Mouse (Mus musculus): Measurements from ENCODE around the gene Plvap.
A peak's percentile ranks its signal among the peaks of the same experiment; 100 is the strongest.
"Not testable (repeated sequence)": the region's sequence is repeated elsewhere in the genome, so short reads cannot be mapped to it uniquely, and the experiment has no call there.

Gene Plvap

GRCm38 (mm10) chr8:71511644-71512043 is at the start of gene Plvap:
TSS of gene Plvap (minus strand) at chr8:71511752.
- DNase-seq (ENCODE audit: low read depth, low spot score) = no peak

GRCm38 (mm10) chr8:71560765-71561164 is 49.2 kb upstream of the Plvap start:
- no peak for DNase-seq (ENCODE audit: low read depth, low spot score)

GRCm38 (mm10) chr8:71560071-71560470 is 48.5 kb upstream of the Plvap start:
- DNase-seq (ENCODE audit: low read depth, low spot score) = no peak

- DNase-seq (ENCODE audit: low read depth, low spot score) = peak; percentile 56
These were observed 47.6 kb upstream of the Plvap start for GRCm38 (mm10) chr8:71558958-71559690.

- DNase-seq (ENCODE audit: low read depth, low spot score) = no peak
These were observed 46.8 kb upstream of the Plvap start, which contains the start of gene Tmem221 for GRCm38 (mm10) chr8:71558071-71558957. TSS of gene Tmem221 (minus strand) at chr8:71558871.

GRCm38 (mm10) chr8:71554644-71555043 is 43.1 kb upstream of the Plvap start:
- no peak for DNase-seq (ENCODE audit: low read depth, low spot score)

- DNase-seq (ENCODE audit: low read depth, low spot score) = no peak
These were observed 42.4 kb upstream of the Plvap start for GRCm38 (mm10) chr8:71554001-71554400.

- DNase-seq (ENCODE audit: low read depth, low spot score) = no peak
These were observed 41.2 kb upstream of the Plvap start for GRCm38 (mm10) chr8:71552770-71553169.

- no peak for DNase-seq (ENCODE audit: low read depth, low spot score)
These were observed 39.2 kb upstream of the Plvap start for GRCm38 (mm10) chr8:71550754-71551153.

- DNase-seq (ENCODE audit: low read depth, low spot score) = no peak
These were observed 36.0 kb upstream of the Plvap start for GRCm38 (mm10) chr8:71547590-71547989.

GRCm38 (mm10) chr8:71545053-71545452 is 33.5 kb upstream of the Plvap start:
- DNase-seq (ENCODE audit: low read depth, low spot score) = no peak

- DNase-seq (ENCODE audit: low read depth, low spot score) = no peak
These were observed 32.2 kb upstream of the Plvap start for GRCm38 (mm10) chr8:71543755-71544154.

- DNase-seq (ENCODE audit: low read depth, low spot score) = peak; percentile 100
These were observed 31.2 kb upstream of the Plvap start, which contains the start of gene Mvb12a for GRCm38 (mm10) chr8:71542632-71543343. TSS of gene Mvb12a (plus strand) at chr8:71542922.

GRCm38 (mm10) chr8:71537028-71537867 is 25.7 kb upstream of the Plvap start, which contains the start of gene Bst2:
TSS of gene Bst2 (minus strand) at chr8:71537456.
- peak; percentile 77 for DNase-seq (ENCODE audit: low read depth, low spot score)

GRCm38 (mm10) chr8:71535663-71536062 is 24.1 kb upstream of the Plvap start:
- no peak for DNase-seq (ENCODE audit: low read depth, low spot score)

- DNase-seq (ENCODE audit: low read depth, low spot score) = no peak
These were observed 22.8 kb upstream of the Plvap start for GRCm38 (mm10) chr8:71534263-71534810.

GRCm38 (mm10) chr8:71530735-71531467 is 19.3 kb upstream of the Plvap start:
- DNase-seq (ENCODE audit: low read depth, low spot score) = not testable (repeated sequence)

GRCm38 (mm10) chr8:71528362-71529073 is 17.0 kb upstream of the Plvap start:
- DNase-seq (ENCODE audit: low read depth, low spot score) = no peak

GRCm38 (mm10) chr8:71527162-71527870 is 15.8 kb upstream of the Plvap start:
- no peak for DNase-seq (ENCODE audit: low read depth, low spot score)

Data from forelimb bud, embryonic 11.5 days (tissue).